Mouse (Mus musculus) hindbrain, postnatal 0 days (tissue): ENCODE data around the gene Clasrp. TPM values are rescaled to one million over a fixed set of nuclear protein-coding genes. Genes with fewer than 3 reads are reported as not detected.

Source experiments
- ATAC-seq: fragments of 200-750 bp; cut with Nextera tagmentation; 2 replicates; pipeline ENCODE4 v1.8.0; 2017; ENCODE audit warnings: mild to moderate bottlenecking, moderate TSS enrichment, moderate library complexity
- DNase-seq: peaks from one replicate; pipeline ENCODE4 v3.0.0-alpha.2; 2015; ENCODE audit warnings: low spot score
- H3K27ac ChIP-seq: fragments of 300-500 bp; sonication (generic); 2 replicates; pipeline ENCODE4 v1.5.1; 2014; ENCODE audit warnings: mild to moderate bottlenecking
- H3K27me3 ChIP-seq: fragments of 300-500 bp; sonication (generic); 2 replicates; pipeline ENCODE4 v1.6.1; 2014; ENCODE audit warnings: low read length, mixed read lengths; ENCODE audit not compliant: insufficient read depth
- H3K36me3 ChIP-seq: fragments of 300-500 bp; sonication (generic); 2 replicates; pipeline ENCODE4 v1.6.1; 2014; ENCODE audit warnings: low read length, mixed read lengths; ENCODE audit not compliant: insufficient read depth
- H3K4me1 ChIP-seq: fragments of 300-500 bp; sonication (generic); 2 replicates; pipeline ENCODE4 v1.6.1; 2014; ENCODE audit warnings: antibody characterized with exemption, low read length, mixed read lengths; ENCODE audit not compliant: insufficient read depth
- H3K4me2 ChIP-seq: fragments of 300-500 bp; sonication (generic); 2 replicates; pipeline ENCODE4 v1.6.1; 2014; ENCODE audit warnings: low read depth, mild to moderate bottlenecking, low read length, moderate library complexity, mixed read lengths
- H3K4me3 ChIP-seq: fragments of 300-500 bp; sonication (generic); 2 replicates; pipeline ENCODE4 v1.5.1; 2014; ENCODE audit warnings: low read length
- H3K9ac ChIP-seq: fragments of 300-500 bp; sonication (generic); replicated peaks from 2 replicates; pipeline ENCODE4 v1.6.1; 2014; ENCODE audit warnings: mild to moderate bottlenecking, low read length, moderate library complexity, mixed read lengths
- H3K9me3 ChIP-seq: fragments of 300-500 bp; sonication (generic); 2 replicates; pipeline ENCODE4 v1.6.1; 2016; ENCODE audit warnings: low read length, mixed read lengths
- CTCF ChIP-seq: IDR thresholded peaks from 2 replicates; pipeline ENCODE4 v1.5.1; 2016; ENCODE audit warnings: antibody characterized with exemption, control low read depth, low read depth
- WGBS: fragments of 180-500 bp; shearing (Covaris S2); extraction: QIAGEN DNeasy Blood & Tissue Kit; methylation state at CpG from one replicate; pipeline ENCODE4 v1.1.7; 2014; 5-methylcytosine and 5-hydroxymethylcytosine counted together
- polyA plus RNA-seq: library from polyadenylated mRNA; unstranded; fragments of >200 nt; fragmentation: Nextera tagmentation; extraction: Ambion mirVana; gene quantifications from 2 replicates; pipeline ENCODE4 v1.2.1, GENCODE M21; 2015
- total RNA-seq: library from RNA; depleted of rRNA; stranded (reverse); fragments of >200 nt; gene quantifications from 2 replicates; pipeline ENCODE4 v1.2.3, GENCODE M21; 2014

Clasrp gene
- total and polyA plus RNA-seq, 2 experiments from 2014 or later: 70.3 to 90.9 TPM

GRCm38 (mm10) chr7:19577141-19577852, 27.0 kb downstream of the Clasrp start, which contains the start of the genes Zfp296 and Gemin7:
TSS of gene Zfp296 (plus strand) at chr7:19577287.
TSS of gene Gemin7 (minus strand) at chr7:19577595.
- H3K27ac ChIP-seq: no peak within 1 kb of the TSS
- ATAC-seq (no peak), DNase-seq (no peak)
- H3K36me3 ChIP-seq: peaks cover 17% of the 10 kb centered on the region; the same call in 1 of the 2 replicates
- peak within 1 kb of the TSS; percentile 67 for H3K4me2 ChIP-seq
- H3K4me3 ChIP-seq: peak within 1 kb of the TSS; percentile 35
- H3K9me3 ChIP-seq: no peaks in the 10 kb centered on the region
- 1% methylated on average over 56 of the region's 56 CpGs for WGBS
- peak within 1 kb of the TSS; percentile 30; the same call in 1 of the 2 replicates for H3K9ac ChIP-seq
- peaks cover 18% of the 10 kb centered on the region for H3K27me3 ChIP-seq
- peaks cover 14% of the 10 kb centered on the region for H3K4me1 ChIP-seq
- TF ChIP-seq CTCF: no peak

DNA sequence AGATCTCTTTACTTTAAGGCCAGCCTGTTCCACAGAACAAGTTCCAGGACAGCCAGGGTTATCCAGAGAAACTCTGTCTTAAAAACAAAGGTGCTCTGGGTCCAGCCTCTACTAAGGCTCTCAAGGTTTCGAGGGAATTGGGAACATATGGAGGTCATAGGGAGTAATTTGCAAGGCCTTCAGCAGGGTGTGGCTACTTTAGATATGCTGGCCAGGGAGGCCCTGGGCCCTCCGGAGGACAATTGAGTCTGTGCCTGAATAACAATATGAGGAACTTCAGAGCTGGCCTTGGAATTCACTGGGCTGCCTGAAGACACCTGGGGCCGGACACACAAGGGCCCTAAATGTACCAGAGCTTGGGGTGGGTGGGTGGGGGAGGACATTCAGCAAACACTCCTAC, 28.7 kb downstream of the Clasrp start:
- TF ChIP-seq CTCF: no peak
- DNase-seq (no peak), ATAC-seq (no peak)
- Histone ChIP-seq H3K9ac (no peak overlapping the region), H3K36me3 (peaks cover 3% of the 10 kb centered on the region; the same call in 1 of the 2 replicates), H3K4me1 (peaks cover 16% of the 10 kb centered on the region), H3K9me3 (no peaks in the 10 kb centered on the region), H3K27me3 (peaks cover 18% of the 10 kb centered on the region), H3K27ac (no peak overlapping the region), H3K4me2 (no peak overlapping the region), H3K4me3 (no peak overlapping the region)
- WGBS: 68% methylated on average over 3 of the region's 3 CpGs

DNA sequence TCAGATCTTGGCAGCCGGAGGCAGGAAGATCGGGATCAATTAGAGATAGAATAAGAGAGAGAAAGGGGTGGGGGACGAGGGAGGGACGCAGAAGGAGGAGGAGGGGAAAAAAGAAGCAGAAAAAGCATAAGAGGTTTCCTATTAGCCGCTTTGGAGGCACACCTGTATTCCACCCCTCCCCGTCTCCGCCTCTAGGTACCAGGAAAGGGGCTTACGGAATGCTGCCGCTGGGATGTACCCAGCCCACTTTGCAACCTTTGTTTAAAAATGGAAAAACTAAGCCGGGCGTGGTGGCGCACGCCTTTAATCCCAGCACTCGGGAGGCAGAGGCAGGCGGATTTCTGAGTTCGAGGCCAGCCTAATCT, 30.5 kb downstream of the Clasrp start:
- Histone ChIP-seq H3K36me3 (peaks cover 10% of the 10 kb centered on the region; the same call in 1 of the 2 replicates), H3K27me3 (peaks cover 18% of the 10 kb centered on the region), H3K9me3 (no peaks in the 10 kb centered on the region), H3K4me2 (peak overlapping the region; percentile 79), H3K9ac (peak overlapping the region; percentile 76), H3K27ac (peak overlapping the region; percentile 77), H3K4me1 (peaks cover 16% of the 10 kb centered on the region), H3K4me3 (peak overlapping the region; percentile 78)
- WGBS: 23% methylated on average over 16 of the region's 16 CpGs
- no peak for TF ChIP-seq CTCF
- ATAC-seq: no peak
- no peak for DNase-seq

DNA sequence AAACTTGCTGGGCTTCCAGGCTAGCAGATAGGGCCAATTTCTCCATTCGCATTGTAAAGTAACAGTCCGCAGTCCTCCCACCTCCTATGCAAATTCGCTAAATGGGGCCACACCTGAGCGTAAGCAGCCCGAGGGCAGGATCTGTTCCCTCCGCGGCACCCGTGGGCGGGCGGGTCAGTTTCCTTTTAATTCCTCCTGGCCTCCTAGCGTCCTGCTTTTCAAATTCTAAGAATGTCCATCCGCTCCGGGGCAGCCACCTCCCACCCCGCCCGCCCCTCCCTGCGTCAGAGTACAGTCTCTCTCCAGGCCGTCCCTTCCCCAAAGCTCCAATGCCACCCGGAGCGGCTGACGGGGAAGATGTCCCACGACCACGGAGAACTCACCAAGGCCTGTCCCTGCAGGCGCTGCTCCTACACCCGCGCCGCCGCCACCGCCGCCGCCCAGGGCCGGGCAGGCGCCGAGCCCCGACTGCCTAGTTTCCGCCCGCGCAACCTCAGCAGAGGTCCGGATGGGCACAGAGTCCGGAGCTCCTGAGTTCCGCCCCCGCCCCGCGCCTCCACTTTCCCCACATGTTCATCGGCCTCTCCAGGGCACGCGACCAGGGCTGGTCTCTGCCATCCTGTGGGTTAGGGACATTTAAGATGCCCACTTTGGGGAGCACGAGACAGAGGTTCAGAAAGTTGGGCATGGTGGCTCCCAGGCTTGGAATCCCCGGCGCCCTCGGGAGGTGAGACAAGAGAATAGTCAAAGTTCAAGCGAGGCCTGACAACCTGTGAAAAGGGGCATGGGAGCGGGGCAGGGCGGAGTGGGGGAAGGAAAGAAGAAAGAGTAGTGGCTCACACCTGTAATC, 31.1 kb downstream of the Clasrp start:
- Histone ChIP-seq H3K4me1 (peaks cover 16% of the 10 kb centered on the region), H3K9me3 (no peaks in the 10 kb centered on the region), H3K36me3 (peaks cover 10% of the 10 kb centered on the region; the same call in 1 of the 2 replicates), H3K9ac (peak overlapping the region; percentile 76), H3K4me3 (peak overlapping the region; percentile 78), H3K4me2 (peak overlapping the region; percentile 79), H3K27ac (peak overlapping the region; percentile 77), H3K27me3 (peaks cover 18% of the 10 kb centered on the region)
- peak; percentile 11 for TF ChIP-seq CTCF
- WGBS: under 1% methylated on average over 53 of the region's 53 CpGs
- peak; percentile 91 for ATAC-seq
- peak; percentile 87 for DNase-seq

GRCm38 (mm10) chr7:19569647-19570046, 34.6 kb downstream of the Clasrp start:
- 85% methylated on average over 3 of the region's 3 CpGs for WGBS
- no peak overlapping the region for H3K27ac ChIP-seq
- H3K36me3 ChIP-seq: peaks cover 18% of the 10 kb centered on the region
- H3K4me3 ChIP-seq: no peak overlapping the region
- H3K27me3 ChIP-seq: no peaks in the 10 kb centered on the region
- no peak overlapping the region for H3K4me2 ChIP-seq
- no peaks in the 10 kb centered on the region for H3K9me3 ChIP-seq
- H3K4me1 ChIP-seq: peaks cover 6% of the 10 kb centered on the region; the same call in 1 of the 2 replicates
- no peak overlapping the region for H3K9ac ChIP-seq
- ATAC-seq (no peak), DNase-seq (no peak)
- no peak for TF ChIP-seq CTCF

- Histone ChIP-seq H3K27me3 (no peaks in the 10 kb centered on the region), H3K4me3 (no peak overlapping the region), H3K4me1 (peaks cover 3% of the 10 kb centered on the region; the same call in 1 of the 2 replicates), H3K9me3 (no peaks in the 10 kb centered on the region), H3K9ac (no peak overlapping the region), H3K36me3 (peaks cover 23% of the 10 kb centered on the region), H3K27ac (no peak overlapping the region), H3K4me2 (no peak overlapping the region)
- no peak for TF ChIP-seq CTCF
- WGBS: 90% methylated on average over 8 of the region's 8 CpGs
- no peak for DNase-seq
- no peak for ATAC-seq
These were observed 36.9 kb downstream of the Clasrp start for GRCm38 (mm10) chr7:19567426-19567825.
